Mouse (Mus musculus) liver, embryonic 13.5 days (tissue): ENCODE measurements around the gene Gga3. TPM values are rescaled to one million over a fixed set of nuclear protein-coding genes. Genes with fewer than 3 reads are reported as not detected.
A peak's percentile ranks its signal among the peaks of the same experiment; 100 is the strongest.
"Not testable (repeated sequence)": the region's sequence is repeated elsewhere in the genome, so short reads cannot be mapped to it uniquely, and the experiment has no call there.

Source experiments
- ATAC-seq: fragments of 200-750 bp; cut with Nextera tagmentation; 2 replicates; pipeline ENCODE4 v1.8.0; 2017; ENCODE audit warnings: low read depth, mild to moderate bottlenecking, moderate number of reproducible peaks, moderate library complexity
- DNase-seq: peaks from one replicate; pipeline ENCODE4 v3.0.0; 2022
- H3K27ac ChIP-seq: fragments of 300-500 bp; sonication (generic); 2 replicates; pipeline ENCODE4 v1.5.1; 2015; ENCODE audit warnings: moderate library complexity, mild to moderate bottlenecking, inconsistent platforms
- H3K27me3 ChIP-seq: fragments of 300-500 bp; sonication (generic); 2 replicates; pipeline ENCODE4 v1.6.1; 2015; ENCODE audit warnings: mild to moderate bottlenecking, inconsistent platforms
- H3K36me3 ChIP-seq: fragments of 300-500 bp; sonication (generic); 2 replicates; pipeline ENCODE4 v1.6.1; 2015; ENCODE audit warnings: mild to moderate bottlenecking, inconsistent platforms
- H3K4me1 ChIP-seq: fragments of 300-500 bp; sonication (generic); replicated peaks from 2 replicates; pipeline ENCODE4 v1.6.1; 2015; ENCODE audit warnings: inconsistent platforms
- H3K4me2 ChIP-seq: fragments of 300-500 bp; sonication (generic); 2 replicates; pipeline ENCODE4 v1.6.1; 2015; ENCODE audit warnings: inconsistent platforms, mild to moderate bottlenecking, moderate library complexity
- H3K4me3 ChIP-seq: fragments of 300-500 bp; sonication (generic); replicated peaks from 2 replicates; pipeline ENCODE4 v1.5.1; 2015; ENCODE audit warnings: mild to moderate bottlenecking, inconsistent platforms
- H3K9ac ChIP-seq: fragments of 300-500 bp; sonication (generic); 2 replicates; pipeline ENCODE4 v1.6.1; 2015; ENCODE audit warnings: mild to moderate bottlenecking, inconsistent platforms
- H3K9me3 ChIP-seq: fragments of 300-500 bp; sonication (generic); replicated peaks from 2 replicates; pipeline ENCODE4 v1.6.1; 2016; ENCODE audit warnings: inconsistent platforms
- WGBS: fragments of 180-500 bp; shearing (Covaris S2); methylation state at CpG from one replicate; pipeline ENCODE4 v1.1.7; 2015; ENCODE audit not compliant: insufficient replicate concordance; 5-methylcytosine and 5-hydroxymethylcytosine counted together
- polyA plus RNA-seq: library from polyadenylated mRNA; unstranded; fragments of >200 nt; fragmentation: Nextera tagmentation; extraction: Ambion mirVana; gene quantifications from 2 replicates; pipeline ENCODE4 v1.2.1, GENCODE M21; 2015

The Gga3 gene
- 8.5 and 10.5 TPM in 2 replicates for polyA plus RNA-seq

DNA sequence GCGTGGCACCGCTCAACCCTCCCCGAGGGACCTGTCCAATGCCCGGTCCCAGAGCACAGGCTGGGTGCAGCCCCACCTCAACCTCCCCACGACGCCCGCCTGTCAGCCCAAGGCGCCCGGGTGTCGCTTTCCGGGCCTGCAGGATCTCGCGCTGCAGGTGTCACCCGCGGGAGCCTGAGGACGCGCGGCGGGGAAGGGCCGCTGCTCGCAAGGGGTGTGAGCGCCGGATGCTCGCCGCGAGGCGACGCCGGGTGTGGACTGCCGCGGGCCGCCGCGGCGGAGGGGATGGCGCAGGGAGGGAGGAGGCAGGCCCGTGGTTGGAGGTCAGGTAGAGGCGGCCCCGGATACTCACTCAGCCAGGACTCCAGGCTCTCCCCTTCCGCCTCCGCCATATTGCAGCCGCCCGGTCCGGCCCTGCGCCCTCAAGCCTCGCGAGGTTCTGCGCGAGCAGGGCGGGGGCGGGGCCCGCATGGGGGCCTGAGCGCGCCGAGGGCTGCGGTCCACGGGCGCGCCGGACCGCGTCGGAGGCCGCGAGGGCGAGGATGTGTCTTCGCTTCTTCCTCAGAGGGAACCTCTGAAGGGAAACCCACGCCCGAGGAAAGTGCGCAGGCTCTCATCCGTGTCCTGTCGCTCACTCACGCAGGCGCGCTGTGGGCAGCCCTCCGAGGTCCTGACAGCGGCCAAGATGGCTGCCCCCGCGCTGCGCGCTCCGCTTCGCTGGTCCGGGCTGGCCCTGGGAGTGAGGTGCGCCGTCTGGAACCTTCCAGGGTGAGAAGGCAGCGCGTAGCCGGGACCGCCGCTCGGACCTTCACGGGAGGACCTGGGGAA lies at the start of gene Gga3, which contains the start of gene Mrps7:
Gene Gga3 (minus strand): TSS at position 576 of the 828 bp plus-strand sequence.
Gene Mrps7 (plus strand): TSS at position 450 of the 828 bp plus-strand sequence.
- Histone ChIP-seq H3K9me3 (no peaks in the 10 kb centered on the region), H3K9ac (peak within 1 kb of the TSS; percentile 89), H3K36me3 (peaks cover 58% of the 10 kb centered on the region), H3K27ac (peak within 1 kb of the TSS; percentile 88), H3K27me3 (no peaks in the 10 kb centered on the region), H3K4me2 (peak within 1 kb of the TSS; percentile 92), H3K4me1 (peaks cover 60% of the 10 kb centered on the region), H3K4me3 (peak within 1 kb of the TSS; percentile 79)
- WGBS: under 1% methylated on average over 93 of the region's 93 CpGs
- DNase-seq: peak; percentile 85
- peak; percentile 94 for ATAC-seq

DNA sequence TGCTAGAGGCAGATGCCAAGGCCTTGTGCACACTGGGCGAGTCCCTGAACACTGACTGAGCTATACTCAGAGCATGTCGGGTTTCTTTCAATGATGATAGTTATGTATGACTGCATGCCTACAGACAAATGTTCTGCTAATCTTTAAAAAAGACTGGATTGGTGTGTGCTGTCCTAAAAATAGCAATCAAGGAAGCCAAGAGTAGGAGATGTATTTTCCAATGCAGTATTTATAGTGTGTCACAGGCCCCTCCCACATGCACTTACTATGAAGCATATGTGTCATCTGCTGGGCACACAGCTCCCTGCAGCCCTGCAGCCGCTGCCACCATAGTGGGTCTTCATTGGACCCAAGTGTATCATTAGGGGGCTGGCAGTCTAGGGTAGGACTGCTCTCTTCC lies 49.3 kb upstream of the Gga3 start:
- Histone ChIP-seq H3K9me3 (no peaks in the 10 kb centered on the region), H3K4me2 (no peak overlapping the region), H3K4me3 (no peak overlapping the region), H3K27ac (peak overlapping the region; percentile 9; the same call in 1 of the 2 replicates), H3K9ac (no peak overlapping the region), H3K4me1 (peaks cover 16% of the 10 kb centered on the region; the same call in 1 of the 2 replicates), H3K27me3 (no peaks in the 10 kb centered on the region), H3K36me3 (peaks cover 42% of the 10 kb centered on the region)
- ATAC-seq (no peak), DNase-seq (no peak)
- WGBS: 72% methylated on average over 3 of the region's 3 CpGs

GRCm38 (mm10) chr11:115651680-115652079 lies 47.8 kb upstream of the Gga3 start:
- Histone ChIP-seq H3K9me3 (no peaks in the 10 kb centered on the region), H3K36me3 (peaks cover 50% of the 10 kb centered on the region), H3K27me3 (no peaks in the 10 kb centered on the region), H3K4me2 (no peak overlapping the region), H3K4me1 (peaks cover 9% of the 10 kb centered on the region; the same call in 1 of the 2 replicates), H3K4me3 (no peak overlapping the region), H3K9ac (no peak overlapping the region), H3K27ac (no peak overlapping the region)
- DNase-seq: no peak
- no peak for ATAC-seq
- WGBS: 74% methylated on average over 3 of the region's 3 CpGs

DNA sequence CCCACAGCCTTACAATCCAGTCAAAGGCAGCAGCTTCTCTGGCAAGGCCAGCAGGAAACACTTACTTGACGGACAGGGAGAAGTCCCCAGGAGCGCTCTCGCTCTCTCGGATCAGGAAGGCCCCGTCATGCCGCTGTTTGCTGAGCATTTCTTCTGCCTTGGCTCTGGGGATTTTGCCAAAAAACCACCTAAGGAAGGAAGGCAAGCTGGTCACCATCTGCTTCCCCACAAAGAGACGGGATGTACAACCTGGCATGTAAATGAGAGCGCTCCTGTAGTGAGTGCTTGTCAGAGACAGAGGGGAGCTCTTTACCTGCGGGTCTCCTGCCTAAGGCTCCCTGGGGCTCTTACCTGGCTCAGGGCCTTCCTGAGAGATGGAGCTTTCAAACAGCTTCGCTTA lies 45.9 kb upstream of the Gga3 start:
- Histone ChIP-seq H3K27ac (no peak overlapping the region), H3K27me3 (no peaks in the 10 kb centered on the region), H3K4me2 (no peak overlapping the region), H3K36me3 (peaks cover 61% of the 10 kb centered on the region), H3K4me3 (no peak overlapping the region), H3K4me1 (peaks cover 7% of the 10 kb centered on the region; the same call in 1 of the 2 replicates), H3K9me3 (no peaks in the 10 kb centered on the region), H3K9ac (no peak overlapping the region)
- ATAC-seq: no peak
- no peak for DNase-seq
- 85% methylated on average over 10 of the region's 10 CpGs for WGBS

DNA sequence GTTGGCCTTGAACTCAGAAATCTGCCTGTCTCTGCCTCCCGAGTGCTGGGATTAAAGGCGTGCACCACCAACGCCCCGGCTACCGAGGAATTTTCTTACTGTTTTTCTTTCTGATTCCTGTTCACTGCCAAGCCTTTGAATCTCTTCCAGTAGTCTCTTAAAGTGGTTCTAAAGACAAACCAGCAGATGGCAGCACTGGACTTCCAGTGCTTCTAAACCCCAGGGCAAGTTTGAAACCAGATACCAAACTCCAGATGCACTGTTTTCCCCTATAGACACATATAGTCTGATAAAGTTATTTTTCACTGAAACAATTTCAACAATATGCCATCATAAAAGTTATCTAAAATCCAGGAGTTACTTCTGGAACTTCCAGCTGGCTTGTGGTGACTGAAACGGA lies 43.6 kb upstream of the Gga3 start:
- no peak for ATAC-seq
- Histone ChIP-seq H3K4me3 (no peak overlapping the region), H3K9me3 (no peaks in the 10 kb centered on the region), H3K27ac (no peak overlapping the region), H3K36me3 (peaks cover 62% of the 10 kb centered on the region), H3K9ac (no peak overlapping the region), H3K4me2 (no peak overlapping the region), H3K27me3 (no peaks in the 10 kb centered on the region), H3K4me1 (0 out of 2 replicates have a peak, but pooled peaks cover 3% of the 10 kb centered on the region)
- WGBS: 68% methylated on average over 6 of the region's 6 CpGs
- DNase-seq: peak; percentile 34

DNA sequence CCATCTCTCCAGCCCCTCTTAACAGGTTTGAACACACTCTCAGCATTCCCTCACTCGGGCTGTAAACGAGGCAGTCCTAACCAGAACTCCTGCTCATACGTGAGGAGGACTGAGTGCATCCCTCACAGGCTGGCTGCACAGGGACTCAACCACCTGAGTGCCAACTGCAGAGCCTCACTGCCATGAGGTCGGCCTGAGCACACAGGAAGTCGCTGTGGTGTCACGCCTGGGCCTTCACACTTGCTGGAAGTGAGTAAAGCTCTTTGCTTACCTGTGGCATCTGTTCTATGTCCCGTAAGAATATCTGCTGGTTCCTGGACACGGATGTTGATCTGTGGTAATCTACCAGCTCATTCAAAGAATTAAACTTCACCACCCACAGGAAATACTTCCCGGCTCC lies 42.6 kb upstream of the Gga3 start:
- peaks cover 11% of the 10 kb centered on the region for H3K4me1 ChIP-seq
- DNase-seq: no peak
- no peak overlapping the region for H3K9ac ChIP-seq
- WGBS: 84% methylated on average over 9 of the region's 9 CpGs
- no peaks in the 10 kb centered on the region for H3K9me3 ChIP-seq
- ATAC-seq: no peak
- H3K4me2 ChIP-seq: no peak overlapping the region
- no peaks in the 10 kb centered on the region for H3K27me3 ChIP-seq
- no peak overlapping the region for H3K4me3 ChIP-seq
- no peak overlapping the region for H3K27ac ChIP-seq
- peaks cover 62% of the 10 kb centered on the region for H3K36me3 ChIP-seq

DNA sequence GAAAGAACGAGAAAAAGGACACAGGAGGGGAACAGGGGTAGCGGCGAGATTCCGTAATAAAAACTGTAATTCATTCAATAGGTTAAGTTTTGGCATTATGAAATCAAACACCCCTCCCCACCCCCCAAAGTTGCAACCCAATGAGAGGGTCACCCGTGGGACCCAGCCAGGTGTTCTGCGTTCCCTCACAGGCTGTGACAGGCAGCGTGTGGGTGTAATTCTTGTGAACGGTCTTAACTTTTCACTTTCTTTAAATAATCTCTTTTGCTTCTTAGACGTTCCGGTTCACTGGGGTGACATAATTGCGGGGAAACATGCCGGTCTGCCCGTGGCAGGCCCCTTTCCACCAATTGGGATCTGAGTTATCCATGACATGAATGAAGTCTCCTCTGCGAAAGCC lies 41.6 kb upstream of the Gga3 start:
- H3K9me3 ChIP-seq, ATAC-seq, H3K9ac ChIP-seq, DNase-seq, H3K4me2 ChIP-seq, H3K27me3 ChIP-seq, H3K4me3 ChIP-seq, H3K27ac ChIP-seq: not testable (repeated sequence)
- Histone ChIP-seq H3K4me1 (peaks cover 19% of the 10 kb centered on the region), H3K36me3 (peaks cover 58% of the 10 kb centered on the region)
- 82% methylated on average over 14 of the region's 14 CpGs for WGBS

- DNase-seq: no peak
- Histone ChIP-seq H3K9ac (no peak overlapping the region), H3K4me2 (no peak overlapping the region), H3K4me3 (no peak overlapping the region), H3K27me3 (no peaks in the 10 kb centered on the region), H3K4me1 (peaks cover 22% of the 10 kb centered on the region), H3K36me3 (peaks cover 53% of the 10 kb centered on the region), H3K27ac (no peak overlapping the region), H3K9me3 (no peaks in the 10 kb centered on the region)
- no peak for ATAC-seq
- WGBS: 77% methylated on average over 13 of the region's 13 CpGs
These were observed 40.5 kb upstream of the Gga3 start for GRCm38 (mm10) chr11:115644308-115644707.

GRCm38 (mm10) chr11:115643265-115643664 lies 39.4 kb upstream of the Gga3 start:
- peaks cover 26% of the 10 kb centered on the region for H3K4me1 ChIP-seq
- H3K9ac ChIP-seq: no peak overlapping the region
- H3K27me3 ChIP-seq: no peaks in the 10 kb centered on the region
- H3K36me3 ChIP-seq: peaks cover 44% of the 10 kb centered on the region
- H3K27ac ChIP-seq: no peak overlapping the region
- no peaks in the 10 kb centered on the region for H3K9me3 ChIP-seq
- H3K4me3 ChIP-seq: no peak overlapping the region
- H3K4me2 ChIP-seq: no peak overlapping the region
- no peak for ATAC-seq
- DNase-seq: no peak
- 43% methylated on average over 10 of the region's 10 CpGs for WGBS

DNA sequence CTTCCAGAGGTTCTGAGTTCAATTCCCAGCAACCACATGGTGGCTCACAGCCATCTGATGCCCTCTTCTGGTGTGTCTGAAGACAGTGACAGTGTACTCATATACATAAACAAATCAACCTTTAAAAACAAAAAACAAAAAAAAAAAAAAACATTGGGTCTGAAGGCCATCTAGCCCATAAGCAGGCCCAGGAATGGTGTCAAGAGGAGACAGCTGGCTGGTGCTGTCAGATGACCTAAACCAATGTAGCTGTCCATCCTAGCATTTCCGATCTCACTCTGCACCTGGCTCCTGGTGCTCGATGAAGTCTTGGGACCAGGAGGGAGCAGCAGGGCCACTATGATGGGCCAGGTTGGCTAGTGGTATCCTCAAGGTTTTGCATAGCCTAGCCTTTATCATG lies 38.9 kb upstream of the Gga3 start:
- H3K36me3 ChIP-seq: peaks cover 39% of the 10 kb centered on the region
- ATAC-seq (no peak), DNase-seq (no peak)
- peaks cover 26% of the 10 kb centered on the region for H3K4me1 ChIP-seq
- H3K27me3 ChIP-seq: no peaks in the 10 kb centered on the region
- H3K27ac ChIP-seq: no peak overlapping the region
- 88% methylated on average over 2 of the region's 2 CpGs for WGBS
- H3K4me3 ChIP-seq: no peak overlapping the region
- no peaks in the 10 kb centered on the region for H3K9me3 ChIP-seq
- no peak overlapping the region for H3K9ac ChIP-seq
- H3K4me2 ChIP-seq: no peak overlapping the region

DNA sequence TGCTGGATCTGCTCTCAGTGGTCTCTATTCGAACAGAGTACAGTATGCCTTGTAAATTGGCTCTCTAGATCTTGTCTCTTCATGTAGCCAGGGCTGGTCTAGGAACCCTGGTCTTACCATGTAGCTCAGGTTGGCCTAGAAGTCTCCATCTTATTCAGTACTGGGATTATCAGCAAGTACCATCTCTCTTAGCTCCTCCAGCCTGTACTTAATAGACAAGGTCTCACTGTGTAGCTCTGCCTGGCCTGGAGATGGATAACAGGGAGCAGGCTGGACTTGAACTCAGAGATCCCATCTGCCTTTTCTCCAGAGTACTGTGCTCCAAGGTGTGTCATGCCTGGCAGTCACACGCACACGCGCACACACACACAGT lies 37.8 kb upstream of the Gga3 start:
- H3K9ac ChIP-seq: no peak overlapping the region
- H3K27ac ChIP-seq: no peak overlapping the region
- DNase-seq: no peak
- no peak overlapping the region for H3K4me3 ChIP-seq
- no peak overlapping the region for H3K4me2 ChIP-seq
- H3K4me1 ChIP-seq: peaks cover 26% of the 10 kb centered on the region
- peaks cover 35% of the 10 kb centered on the region for H3K36me3 ChIP-seq
- WGBS: 75% methylated on average over 4 of the region's 4 CpGs
- ATAC-seq: 0 out of 2 replicates have a peak, but pooled peaks have one; percentile 13
- no peaks in the 10 kb centered on the region for H3K27me3 ChIP-seq
- no peaks in the 10 kb centered on the region for H3K9me3 ChIP-seq
